Mouse (Mus musculus): ENCODE results near the gene Galk2. TPM values are rescaled to one million over a fixed set of nuclear protein-coding genes. Genes with fewer than 3 reads are reported as not detected.

Gene Galk2
- 30.8 and 33.5 TPM in 2 replicates for polyA plus RNA-seq (2015; fragmentation: Nextera tagmentation; extraction: Ambion mirVana)

- Histone ChIP-seq H3K27me3 (ENCODE audit: control insufficient read depth, insufficient read depth, low read length) (no peaks in the 10 kb centered on the region), H3K36me3 (ENCODE audit: control insufficient read depth, insufficient read depth, low read length) (no peaks in the 10 kb centered on the region), H3K4me2 (replicated peaks; ENCODE audit: low read depth) (peak within 1 kb of the TSS; percentile 68), H3K9ac (ENCODE audit: low read length) (peak within 1 kb of the TSS; percentile 96), H3K4me1 (replicated peaks; ENCODE audit: control insufficient read depth, insufficient read depth) (no peaks in the 10 kb centered on the region), H3K4me3 (ENCODE audit: low read depth, low read length) (peak within 1 kb of the TSS; percentile 98), H3K27ac (replicated peaks) (peak within 1 kb of the TSS; percentile 92), H3K9me3 (ENCODE audit: control insufficient read depth, low read length) (no peaks in the 10 kb centered on the region)
- TF ChIP-seq CTCF (IDR thresholded peaks at IDR 0.05; ENCODE audit: low read depth): 0 out of 2 replicates have a peak, but pooled peaks have one; percentile 1
- TF ChIP-seq EP300 (optimal IDR thresholded peaks at IDR 0.05): no peak
- DNase-seq (ENCODE audit: low spot score) (peak; percentile 94), ATAC-seq (ENCODE audit: low FRiP score, low TSS enrichment) (peak; percentile 100)
- WGBS: under 1% methylated on average over 50 of the region's 54 CpGs
Observed at GRCm38 (mm10) chr2:125858521-125859280, at the start of gene Galk2, which contains the start of gene Cops2. TSS of gene Galk2 (plus strand) at chr2:125859109. TSS of gene Cops2 (minus strand) at chr2:125859139.

- DNase-seq (ENCODE audit: low spot score) (no peak), ATAC-seq (ENCODE audit: low FRiP score, low TSS enrichment) (no peak)
- Histone ChIP-seq H3K4me1 (replicated peaks; ENCODE audit: control insufficient read depth, insufficient read depth) (no peaks in the 10 kb centered on the region), H3K9me3 (ENCODE audit: control insufficient read depth, low read length) (no peaks in the 10 kb centered on the region), H3K27ac (replicated peaks) (no peak overlapping the region), H3K4me3 (ENCODE audit: low read depth, low read length) (no peak overlapping the region), H3K27me3 (ENCODE audit: control insufficient read depth, insufficient read depth, low read length) (no peaks in the 10 kb centered on the region), H3K9ac (ENCODE audit: low read length) (no peak overlapping the region), H3K4me2 (replicated peaks; ENCODE audit: low read depth) (no peak overlapping the region), H3K36me3 (ENCODE audit: control insufficient read depth, insufficient read depth, low read length) (no peaks in the 10 kb centered on the region)
- WGBS: 73% methylated on average over 7 of the region's 7 CpGs
- TF ChIP-seq CTCF (IDR thresholded peaks at IDR 0.05; ENCODE audit: low read depth) (no peak), EP300 (optimal IDR thresholded peaks at IDR 0.05) (no peak)
Observed at GRCm38 (mm10) chr2:125809551-125809950, 49.4 kb upstream of the Galk2 start.

- Histone ChIP-seq H3K9ac (ENCODE audit: low read length) (no peak overlapping the region), H3K4me2 (replicated peaks; ENCODE audit: low read depth) (no peak overlapping the region), H3K36me3 (ENCODE audit: control insufficient read depth, insufficient read depth, low read length) (no peaks in the 10 kb centered on the region), H3K4me3 (ENCODE audit: low read depth, low read length) (no peak overlapping the region), H3K4me1 (replicated peaks; ENCODE audit: control insufficient read depth, insufficient read depth) (no peaks in the 10 kb centered on the region), H3K27ac (replicated peaks) (no peak overlapping the region), H3K9me3 (ENCODE audit: control insufficient read depth, low read length) (no peaks in the 10 kb centered on the region), H3K27me3 (ENCODE audit: control insufficient read depth, insufficient read depth, low read length) (no peaks in the 10 kb centered on the region)
- ATAC-seq (ENCODE audit: low FRiP score, low TSS enrichment) (no peak), DNase-seq (ENCODE audit: low spot score) (no peak)
- WGBS: 62% methylated on average over 2 of the region's 2 CpGs
- TF ChIP-seq EP300 (optimal IDR thresholded peaks at IDR 0.05) (no peak), CTCF (IDR thresholded peaks at IDR 0.05; ENCODE audit: low read depth) (no peak)
Observed at GRCm38 (mm10) chr2:125811332-125811731, 47.6 kb upstream of the Galk2 start.

GRCm38 (mm10) chr2:125813972-125814595, 44.8 kb upstream of the Galk2 start:
- ATAC-seq (ENCODE audit: low FRiP score, low TSS enrichment) (no peak), DNase-seq (ENCODE audit: low spot score) (no peak)
- no peaks in the 10 kb centered on the region for H3K4me1 ChIP-seq (replicated peaks; ENCODE audit: control insufficient read depth, insufficient read depth)
- no peak overlapping the region for H3K27ac ChIP-seq (replicated peaks)
- no peak for TF ChIP-seq CTCF (IDR thresholded peaks at IDR 0.05; ENCODE audit: low read depth)
- TF ChIP-seq EP300 (optimal IDR thresholded peaks at IDR 0.05): no peak
- H3K9ac ChIP-seq (ENCODE audit: low read length): no peak overlapping the region
- H3K4me2 ChIP-seq (replicated peaks; ENCODE audit: low read depth): no peak overlapping the region
- H3K4me3 ChIP-seq (ENCODE audit: low read depth, low read length): no peak overlapping the region
- no peaks in the 10 kb centered on the region for H3K27me3 ChIP-seq (ENCODE audit: control insufficient read depth, insufficient read depth, low read length)
- no peaks in the 10 kb centered on the region for H3K9me3 ChIP-seq (ENCODE audit: control insufficient read depth, low read length)
- no peaks in the 10 kb centered on the region for H3K36me3 ChIP-seq (ENCODE audit: control insufficient read depth, insufficient read depth, low read length)
- 38% methylated on average over 9 of the region's 9 CpGs for WGBS

GRCm38 (mm10) chr2:125820397-125820796, 38.5 kb upstream of the Galk2 start:
- Histone ChIP-seq H3K9me3 (ENCODE audit: control insufficient read depth, low read length) (no peaks in the 10 kb centered on the region), H3K36me3 (ENCODE audit: control insufficient read depth, insufficient read depth, low read length) (no peaks in the 10 kb centered on the region), H3K9ac (ENCODE audit: low read length) (no peak overlapping the region), H3K27ac (replicated peaks) (no peak overlapping the region), H3K27me3 (ENCODE audit: control insufficient read depth, insufficient read depth, low read length) (no peaks in the 10 kb centered on the region), H3K4me1 (replicated peaks; ENCODE audit: control insufficient read depth, insufficient read depth) (no peaks in the 10 kb centered on the region), H3K4me2 (replicated peaks; ENCODE audit: low read depth) (no peak overlapping the region), H3K4me3 (ENCODE audit: low read depth, low read length) (no peak overlapping the region)
- ATAC-seq (ENCODE audit: low FRiP score, low TSS enrichment) (no peak), DNase-seq (ENCODE audit: low spot score) (no peak)
- 79% methylated on average over 4 of the region's 4 CpGs for WGBS
- TF ChIP-seq CTCF (IDR thresholded peaks at IDR 0.05; ENCODE audit: low read depth) (no peak), EP300 (optimal IDR thresholded peaks at IDR 0.05) (no peak)

GRCm38 (mm10) chr2:125826201-125826600, 32.7 kb upstream of the Galk2 start:
- no peaks in the 10 kb centered on the region for H3K36me3 ChIP-seq (ENCODE audit: control insufficient read depth, insufficient read depth, low read length)
- 63% methylated on average over 4 of the region's 4 CpGs for WGBS
- no peak overlapping the region for H3K4me2 ChIP-seq (replicated peaks; ENCODE audit: low read depth)
- no peak overlapping the region for H3K9ac ChIP-seq (ENCODE audit: low read length)
- ATAC-seq (ENCODE audit: low FRiP score, low TSS enrichment): no peak
- no peaks in the 10 kb centered on the region for H3K4me1 ChIP-seq (replicated peaks; ENCODE audit: control insufficient read depth, insufficient read depth)
- H3K9me3 ChIP-seq (ENCODE audit: control insufficient read depth, low read length): no peaks in the 10 kb centered on the region
- no peak overlapping the region for H3K27ac ChIP-seq (replicated peaks)
- no peak for TF ChIP-seq CTCF (IDR thresholded peaks at IDR 0.05; ENCODE audit: low read depth)
- TF ChIP-seq EP300 (optimal IDR thresholded peaks at IDR 0.05): no peak
- no peak overlapping the region for H3K4me3 ChIP-seq (ENCODE audit: low read depth, low read length)
- no peak for DNase-seq (ENCODE audit: low spot score)
- no peaks in the 10 kb centered on the region for H3K27me3 ChIP-seq (ENCODE audit: control insufficient read depth, insufficient read depth, low read length)
